Mouse (Mus musculus) retina, adult 2 months (tissue): ENCODE measurements around the gene Lactbl1.

Source experiments
- DNase-seq: peaks from one replicate; pipeline ENCODE4 v3.0.0-alpha.2; 2012; ENCODE audit warnings: low read depth, low spot score

Lactbl1 gene

DNA sequence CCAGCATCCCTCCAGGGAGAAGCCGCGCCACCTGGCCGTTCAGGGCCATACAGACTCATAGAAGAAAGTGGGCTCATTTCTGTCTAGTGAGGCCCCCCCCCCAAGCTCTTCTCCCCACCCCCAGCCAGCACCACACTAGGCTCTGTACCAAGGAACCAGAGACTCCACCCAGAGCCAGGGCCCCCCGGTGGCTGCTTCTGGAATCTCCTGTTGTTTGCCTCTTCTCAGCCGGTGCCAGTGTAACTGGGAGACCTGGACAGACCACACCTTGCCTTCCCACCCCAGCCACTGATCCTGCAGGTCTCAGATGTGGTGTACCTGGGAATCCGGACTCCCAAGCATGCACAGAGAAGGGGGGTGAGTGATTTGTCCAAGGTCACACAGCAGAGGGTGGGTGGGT lies 62.1 kb downstream of the Lactbl1 start:
- no peak for DNase-seq

DNA sequence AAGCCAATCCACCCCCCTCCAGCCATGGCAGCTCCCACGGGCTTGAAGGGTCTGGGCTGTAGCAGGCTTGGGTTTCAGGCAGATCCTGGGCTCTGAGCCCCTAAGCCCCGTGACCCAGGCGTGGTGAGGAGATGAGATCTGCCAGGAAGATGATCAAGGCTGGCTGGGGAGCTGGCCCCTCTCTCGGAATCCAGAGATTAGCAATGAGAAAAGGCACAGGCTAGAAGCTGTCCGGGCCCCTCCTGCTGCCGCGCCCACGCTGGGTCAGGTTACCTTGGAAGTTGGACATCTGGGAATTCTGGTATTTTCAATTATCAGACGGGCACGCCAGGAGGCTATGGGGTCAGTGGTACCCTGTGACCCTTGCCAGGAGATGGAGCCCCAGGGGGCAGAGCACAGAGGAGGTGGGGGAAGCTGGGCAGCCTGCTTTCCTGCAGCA lies 63.0 kb downstream of the Lactbl1 start:
- no peak for DNase-seq

DNA sequence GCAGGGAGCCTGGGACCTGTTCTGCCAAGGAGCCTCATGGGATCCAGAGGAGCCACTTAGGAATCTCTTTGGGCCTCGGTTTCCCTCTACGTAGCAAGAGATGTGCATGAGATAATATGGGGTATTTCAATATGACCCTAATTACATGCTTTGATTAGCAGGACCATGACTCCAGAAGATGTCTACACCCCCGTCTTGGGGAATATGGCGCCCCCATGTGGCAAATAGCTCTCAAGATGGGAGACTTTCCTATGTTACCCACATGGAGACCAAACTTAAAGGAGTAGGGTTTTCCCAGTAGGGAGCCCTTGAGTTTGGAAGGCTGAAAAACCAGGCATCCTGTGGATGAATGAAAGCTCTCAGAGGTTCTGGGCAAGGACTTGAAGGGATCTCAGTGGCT lies 65.7 kb downstream of the Lactbl1 start:
- DNase-seq = no peak
